8 mouse cellular contexts compared by ENCODE assay signal in the genomic region with DNA sequence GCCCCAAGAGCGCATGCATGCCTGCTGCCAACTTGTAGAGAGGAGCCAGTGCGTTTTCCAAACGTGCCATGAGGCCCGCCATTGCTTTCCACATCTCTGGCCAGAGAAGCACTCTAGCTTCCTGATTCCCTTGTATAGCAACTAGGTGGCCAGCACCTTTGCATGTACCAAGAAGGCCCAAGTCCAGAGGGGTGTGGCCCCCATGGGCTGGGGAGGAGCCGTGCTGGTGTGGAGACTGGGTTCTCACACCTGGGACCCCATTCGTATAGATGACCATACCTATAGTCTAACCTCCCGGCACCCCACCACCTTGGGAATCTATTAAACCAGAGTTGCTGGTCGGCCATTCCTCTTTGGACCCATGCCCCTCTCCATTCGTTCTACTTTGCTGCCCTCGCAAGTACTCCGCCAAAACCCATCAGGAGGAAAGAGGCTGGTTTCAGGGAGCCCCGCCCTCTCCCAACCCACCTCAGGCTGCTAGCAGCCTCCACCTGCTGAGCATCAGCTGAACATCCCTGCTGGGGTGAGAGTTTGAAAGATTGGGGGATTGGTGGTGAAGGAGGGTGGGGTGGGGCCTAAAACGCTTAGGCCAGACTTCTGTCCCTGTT. TPM values are rescaled to one million over a fixed set of nuclear protein-coding genes. Genes with fewer than 3 reads are reported as not detected.
DNase-seq lines count a peak whose midpoint lies in the region; ATAC-seq lines count a peak whose summit lies in the region.

A gene (plus strand): TSS at position 474 of the 608 bp plus-strand sequence.

- H3K4me1 ChIP-seq in forebrain, embryonic 13.5 days, result peaks cover 25% of the 10 kb centered on the region

- H3K9ac ChIP-seq in forebrain, embryonic 13.5 days, result peak within 1 kb of the TSS; percentile 77

- H3K27me3 ChIP-seq in forebrain, embryonic 13.5 days, result no peaks in the 10 kb centered on the region

- DNase-seq in left cerebral cortex, adult 18-20 months (ENCODE audit: low spot score in 2 of 2), result no peak
- no peak for DNase-seq in left cerebral cortex, adult 11 months (ENCODE audit: low spot score)
- DNase-seq in adrenal gland, adult 8-10 months, result no peak
- peak; percentile 59 for DNase-seq in kidney, postnatal 10 days
- no peak for DNase-seq in right cerebral cortex, postnatal 14 days
- DNase-seq in frontal cortex, postnatal 14 days (ENCODE audit: low spot score in 2 of 2), result no peak

- H3K79me2 ChIP-seq in macrophage (ENCODE audit: inconsistent target), result no peaks in the 10 kb centered on the region

- ATAC-seq in forebrain, embryonic 13.5 days, result no peak; the same call in 1 of the 2 replicates

- H3K4me2 ChIP-seq in forebrain, embryonic 13.5 days, result peak within 1 kb of the TSS; percentile 92

- 0 out of 2 replicates have a peak, but pooled peaks cover 4% of the 10 kb centered on the region for H3K36me3 ChIP-seq in forebrain, embryonic 13.5 days (ENCODE audit: poor library complexity, severe bottlenecking)
- no peaks in the 10 kb centered on the region for H3K36me3 ChIP-seq in macrophage (ENCODE audit: inconsistent target)

- 41% methylated on average over 13 of the region's 13 CpGs for WGBS in forebrain, embryonic 13.5 days
- WGBS in macrophage (ENCODE audit: missing documents), result 94% methylated on average over 13 of the region's 13 CpGs

- H3K27ac ChIP-seq in forebrain, embryonic 13.5 days, result 0 out of 2 replicates have a peak within 1 kb of the TSS, but pooled peaks have one; percentile 19
- H3K27ac ChIP-seq in macrophage, result no peak within 1 kb of the TSS

- H3K4me3 ChIP-seq in forebrain, embryonic 13.5 days, result peak within 1 kb of the TSS; percentile 65
- peak within 1 kb of the TSS; percentile 64 for H3K4me3 ChIP-seq in macrophage (ENCODE audit: inconsistent target)

- no peaks in the 10 kb centered on the region for H3K9me3 ChIP-seq in forebrain, embryonic 13.5 days (replicated peaks)

RNA-seq across cellular contexts. Expression of the gene that starts here (rescaled TPM):
- total RNA-seq in left cerebral cortex, adult 18-20 months (2021), result 10 to 100 TPM; 23.9 to 26.1 TPM
- 10 to 100 TPM; 15.9 to 21.1 (median 18.1) TPM for total RNA-seq in adrenal gland, adult 8-10 months (2022)
- 28.0 and 33.7 TPM in 2 replicates for polyA plus RNA-seq in forebrain, embryonic 13.5 days (2015; fragmentation: Nextera tagmentation; extraction: Ambion mirVana)
- total RNA-seq in macrophage (2018; cell fraction: chromatin; rRNA removed), result 10 to 100 TPM in 4 of 26 experiments, 1 to 10 TPM in 21, under 1 TPM in 1; 0.69 to 14.6 (median 4.1) TPM
- total RNA-seq in macrophage (2018; cell fraction: cytosol; rRNA removed), result 1 to 10 TPM; 2.5 to 6.6 (median 4.0) TPM
- total RNA-seq in macrophage (2018; cell fraction: nucleus; rRNA removed), result 10 to 100 TPM in 3 of 26 experiments, 1 to 10 TPM in 23; 1.5 to 21.3 (median 5.2) TPM
- 4.1 to 8.4 TPM (median 4.5 TPM) in 3 replicates for polyA plus RNA-seq in macrophage (2018)
